Mouse (Mus musculus) intestine, postnatal 0 days (tissue): ENCODE measurements around the gene Pkp3. TPM values are rescaled to one million over a fixed set of nuclear protein-coding genes. Genes with fewer than 3 reads are reported as not detected.
A peak's percentile ranks its signal among the peaks of the same experiment; 100 is the strongest.

ENCODE experiments used
- ATAC-seq: fragments of 200-750 bp; cut with Nextera tagmentation; 2 replicates; pipeline ENCODE4 v1.8.0; 2017; ENCODE audit warnings: mild to moderate bottlenecking, moderate TSS enrichment, moderate library complexity
- H3K27ac ChIP-seq: fragments of 300-500 bp; sonication (generic); 2 replicates; pipeline ENCODE4 v1.5.1; 2014; ENCODE audit warnings: mild to moderate bottlenecking, low read depth, low read length, moderate library complexity
- H3K27me3 ChIP-seq: fragments of 300-500 bp; sonication (generic); replicated peaks from 2 replicates; pipeline ENCODE4 v1.6.1; 2014; ENCODE audit warnings: low read length, mixed read lengths; ENCODE audit not compliant: control insufficient read depth, insufficient read depth
- H3K36me3 ChIP-seq: fragments of 300-500 bp; sonication (generic); 2 replicates; pipeline ENCODE4 v1.6.1; 2014; ENCODE audit warnings: mild to moderate bottlenecking, moderate library complexity; ENCODE audit not compliant: control insufficient read depth, insufficient read depth
- H3K4me1 ChIP-seq: fragments of 300-500 bp; sonication (generic); replicated peaks from 2 replicates; pipeline ENCODE4 v1.6.1; 2014; ENCODE audit warnings: antibody characterized with exemption, low read length, mixed read lengths; ENCODE audit not compliant: control insufficient read depth, insufficient read depth
- H3K4me2 ChIP-seq: fragments of 300-500 bp; sonication (generic); replicated peaks from 2 replicates; pipeline ENCODE4 v1.6.1; 2014; ENCODE audit warnings: low read depth, mild to moderate bottlenecking, moderate library complexity
- H3K4me3 ChIP-seq: fragments of 300-500 bp; sonication (generic); 2 replicates; pipeline ENCODE4 v1.5.1; 2014; ENCODE audit warnings: low read depth, low read length
- H3K9ac ChIP-seq: fragments of 300-500 bp; sonication (generic); 2 replicates; pipeline ENCODE4 v1.6.1; 2014; ENCODE audit warnings: mild to moderate bottlenecking, low read depth, low read length
- H3K9me3 ChIP-seq: fragments of 300-500 bp; sonication (generic); 2 replicates; pipeline ENCODE4 v1.6.1; 2016; ENCODE audit warnings: mixed run types; ENCODE audit not compliant: control insufficient read depth
- CTCF ChIP-seq: sonication (generic); IDR thresholded peaks from 2 replicates; pipeline ENCODE4 v1.5.1; 2016; ENCODE audit warnings: low read depth, mild to moderate bottlenecking, control low read depth, antibody characterized with exemption, moderate library complexity
- WGBS: fragments of 180-500 bp; shearing (Covaris S2); extraction: QIAGEN DNeasy Blood & Tissue Kit; methylation state at CpG from one replicate; pipeline ENCODE4 v1.1.7; 2014; 5-methylcytosine and 5-hydroxymethylcytosine counted together
- polyA plus RNA-seq: library from polyadenylated mRNA; unstranded; fragments of >200 nt; fragmentation: Nextera tagmentation; extraction: Ambion mirVana; gene quantifications from 2 replicates; pipeline ENCODE4 v1.2.1, GENCODE M21; 2015

Gene Pkp3
- polyA plus RNA-seq, 1 experiment from 2014 or later, result 35.3 TPM

DNA sequence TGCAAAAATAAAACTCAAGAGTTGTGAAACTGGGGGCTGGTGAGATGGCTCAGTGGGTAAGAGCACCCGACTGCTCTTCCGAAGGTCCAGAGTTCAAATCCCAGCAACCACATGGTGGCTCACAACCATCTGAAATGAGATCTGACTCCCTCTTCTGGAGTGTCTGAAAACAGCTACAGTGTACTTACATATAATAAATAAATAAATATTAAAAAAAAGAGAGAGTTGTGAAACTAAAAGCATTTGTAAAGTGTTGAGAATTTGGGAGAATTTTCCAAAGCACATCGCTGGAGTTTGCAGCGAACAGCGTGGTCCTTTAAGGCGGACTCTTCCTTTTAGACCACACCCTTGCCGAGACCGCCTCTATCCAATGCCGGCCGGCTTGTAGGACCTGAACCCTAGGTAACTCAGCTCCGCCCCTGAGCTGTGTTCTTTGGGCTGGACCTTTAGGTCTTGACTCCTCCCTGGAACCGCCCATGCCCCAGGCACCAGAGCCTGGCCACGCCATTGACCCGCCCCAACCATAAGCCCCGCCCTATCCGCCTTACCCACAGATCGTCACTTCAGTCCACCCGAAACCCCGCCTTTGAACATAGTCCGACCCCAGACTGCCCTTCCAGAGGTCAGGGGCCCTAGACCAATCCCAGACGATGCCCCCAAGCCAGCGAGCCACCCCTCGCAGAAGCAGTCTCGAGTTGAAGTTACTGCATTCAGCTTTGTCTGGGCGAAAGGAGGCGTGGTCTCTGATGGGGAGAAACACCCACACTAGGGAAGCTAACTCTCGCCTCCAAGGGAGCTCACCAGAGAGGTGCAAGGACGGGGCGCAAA, 44.9 kb downstream of the Pkp3 start:
- under 1% methylated on average over 29 of the region's 29 CpGs for WGBS
- peak overlapping the region; percentile 51; the same call in 1 of the 2 replicates for H3K9ac ChIP-seq
- H3K36me3 ChIP-seq, result no peaks in the 10 kb centered on the region
- no peaks in the 10 kb centered on the region for H3K27me3 ChIP-seq
- H3K27ac ChIP-seq, result peak overlapping the region; percentile 91
- ATAC-seq, result peak; percentile 90
- no peak for TF ChIP-seq CTCF
- H3K4me3 ChIP-seq, result peak overlapping the region; percentile 59
- H3K9me3 ChIP-seq, result no peaks in the 10 kb centered on the region
- H3K4me1 ChIP-seq, result peaks cover 12% of the 10 kb centered on the region
- H3K4me2 ChIP-seq, result peak overlapping the region; percentile 76

DNA sequence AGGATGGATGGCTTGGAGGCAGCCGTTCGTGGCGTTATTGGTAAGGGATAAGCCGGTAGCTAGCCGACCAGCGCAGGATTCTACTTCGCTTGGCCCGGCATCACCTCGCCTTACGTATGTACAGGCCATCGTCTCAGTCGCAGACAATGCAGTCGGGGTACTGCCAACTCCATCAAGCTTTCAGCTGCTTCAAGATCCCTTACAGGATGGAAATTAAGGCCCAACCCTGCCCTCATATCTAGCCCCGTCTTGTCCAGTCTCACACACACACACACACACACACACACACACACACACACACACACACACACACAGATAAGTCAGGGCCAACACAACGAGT, 45.5 kb downstream of the Pkp3 start:
- Histone ChIP-seq H3K4me2 (peak overlapping the region; percentile 76), H3K36me3 (no peaks in the 10 kb centered on the region), H3K9me3 (no peaks in the 10 kb centered on the region), H3K4me3 (peak overlapping the region; percentile 59), H3K27ac (peak overlapping the region; percentile 69), H3K27me3 (no peaks in the 10 kb centered on the region), H3K9ac (peak overlapping the region; percentile 51; the same call in 1 of the 2 replicates), H3K4me1 (peaks cover 9% of the 10 kb centered on the region; the same call in 1 of the 2 replicates)
- no peak for TF ChIP-seq CTCF
- no peak for ATAC-seq
- WGBS, result 2% methylated on average over 15 of the region's 15 CpGs

DNA sequence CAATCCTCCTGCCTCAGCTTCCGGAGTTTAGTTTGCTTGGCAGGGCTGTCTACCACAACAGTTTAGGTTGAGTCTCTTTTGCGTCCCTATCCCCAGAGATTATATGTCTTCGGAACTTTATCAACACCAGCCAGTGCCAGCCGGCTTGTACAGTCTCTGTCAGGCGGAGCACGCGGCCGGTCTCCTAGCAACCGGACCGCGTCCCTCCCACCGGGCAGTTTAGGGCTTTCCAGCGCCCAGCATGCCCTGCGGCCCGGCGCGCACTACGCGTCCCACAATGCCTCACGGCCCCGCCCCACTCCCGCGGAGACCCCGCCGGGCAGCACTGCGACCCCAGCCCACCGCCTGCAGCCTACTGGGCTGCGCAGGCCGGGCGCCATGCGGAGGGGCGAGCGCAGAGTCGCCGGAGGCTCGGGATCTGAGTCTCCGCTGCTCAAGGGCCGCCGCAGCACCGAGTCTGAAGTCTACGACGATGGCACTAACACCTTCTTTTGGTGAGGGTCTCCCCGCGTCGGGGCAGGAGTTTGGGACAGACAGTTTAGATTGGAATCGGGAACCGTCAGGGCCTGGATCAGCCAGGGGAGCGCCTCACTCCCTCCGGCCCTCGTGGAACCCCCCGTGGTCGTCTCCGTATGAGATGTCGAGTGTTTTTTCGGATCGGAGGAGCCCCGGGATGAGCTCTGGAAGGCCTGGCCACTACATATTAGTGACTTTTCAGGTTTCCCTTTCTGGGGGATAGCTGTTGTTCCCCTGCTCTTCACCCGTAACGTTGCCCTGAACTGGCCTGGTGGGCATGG, 53.2 kb downstream of the Pkp3 start:
- no peak for TF ChIP-seq CTCF
- ATAC-seq, result peak; percentile 97
- H3K4me1 ChIP-seq, result 0 out of 2 replicates have a peak, but pooled peaks cover 7% of the 10 kb centered on the region
- no peaks in the 10 kb centered on the region for H3K9me3 ChIP-seq
- under 1% methylated on average over 59 of the region's 59 CpGs for WGBS
- peak overlapping the region; percentile 89 for H3K4me2 ChIP-seq
- H3K36me3 ChIP-seq, result peaks cover 16% of the 10 kb centered on the region
- H3K9ac ChIP-seq, result peak overlapping the region; percentile 76
- no peaks in the 10 kb centered on the region for H3K27me3 ChIP-seq
- peak overlapping the region; percentile 2; the same call in 1 of the 2 replicates for H3K27ac ChIP-seq
- H3K4me3 ChIP-seq, result peak overlapping the region; percentile 83

DNA sequence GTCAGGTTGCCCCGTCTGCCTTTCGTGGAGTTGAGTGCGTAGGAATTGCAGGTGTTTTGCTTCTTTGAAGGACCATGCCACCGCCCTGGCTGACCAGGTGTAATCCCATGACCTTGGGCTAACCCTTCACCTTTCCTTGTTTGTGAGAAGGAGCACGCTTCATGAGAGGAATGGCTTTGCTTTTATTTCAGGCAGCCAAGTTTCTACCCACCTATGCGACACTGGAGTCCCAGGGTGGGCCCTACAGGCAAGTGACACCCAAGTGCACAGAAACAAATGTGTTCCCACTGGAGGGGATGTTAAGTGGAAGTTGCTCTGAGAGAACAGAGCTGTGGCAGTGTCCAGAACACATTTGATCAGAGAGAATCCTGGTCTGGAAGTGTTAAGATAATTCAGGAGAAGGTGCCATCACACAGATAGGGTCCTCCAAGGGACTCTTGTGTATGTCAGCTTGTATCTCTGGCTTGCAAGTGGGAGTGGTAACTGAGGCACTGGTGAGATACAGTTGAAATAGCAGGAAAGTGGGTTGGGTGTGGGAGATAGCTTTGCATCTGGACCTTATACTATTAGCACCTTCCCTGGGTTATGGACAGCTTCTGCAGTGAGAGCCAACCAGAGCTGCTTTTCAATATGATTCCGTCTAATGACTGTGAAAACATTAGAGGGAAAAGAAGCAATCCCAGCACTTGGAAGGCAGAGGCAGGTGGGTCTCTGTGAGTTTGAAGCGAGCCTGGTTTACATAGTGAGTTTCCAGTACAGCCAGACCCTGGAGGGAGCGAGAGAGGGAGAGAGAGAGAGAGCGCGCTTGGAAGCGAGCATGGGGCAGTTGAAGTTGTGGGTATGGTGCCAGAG, 54.1 kb downstream of the Pkp3 start:
- Histone ChIP-seq H3K36me3 (peaks cover 25% of the 10 kb centered on the region), H3K4me3 (peak overlapping the region; percentile 83), H3K9me3 (no peaks in the 10 kb centered on the region), H3K4me2 (peak overlapping the region; percentile 89), H3K4me1 (0 out of 2 replicates have a peak, but pooled peaks cover 7% of the 10 kb centered on the region), H3K9ac (peak overlapping the region; percentile 76), H3K27ac (0 out of 2 replicates have a peak overlapping the region, but pooled peaks have one; percentile 15), H3K27me3 (no peaks in the 10 kb centered on the region)
- 56% methylated on average over 12 of the region's 12 CpGs for WGBS
- no peak for ATAC-seq
- no peak for TF ChIP-seq CTCF

Other genes starting within 250 kb of the Pkp3 start
- gene Urah, start 243.2 kb upstream of the Pkp3 start, polyA plus RNA-seq, result 52.2 and 55.3 TPM in 2 replicates
- gene Scgb1c1, start 232.7 kb upstream of the Pkp3 start, polyA plus RNA-seq, result not detected in 2 replicates
- not detected in 2 replicates for gene Odf3, start 230.4 kb upstream of the Pkp3 start, polyA plus RNA-seq
- not detected in 2 replicates for gene Gm45785, start 221.9 kb upstream of the Pkp3 start, polyA plus RNA-seq
- 42.3 and 47.7 TPM in 2 replicates for gene Ric8a, start 221.3 kb upstream of the Pkp3 start, polyA plus RNA-seq
- gene Bet1l, start 220.6 kb upstream of the Pkp3 start, polyA plus RNA-seq, result 42.4 and 52.6 TPM in 2 replicates
- gene Psmd13, start 196.2 kb upstream of the Pkp3 start, polyA plus RNA-seq, result 150 and 155 TPM in 2 replicates
- gene Sirt3, start 195.9 kb upstream of the Pkp3 start, polyA plus RNA-seq, result 28.9 and 30.9 TPM in 2 replicates
- gene Cox8b, start 177.8 kb upstream of the Pkp3 start, polyA plus RNA-seq, result 0.53 and 0.69 TPM in 2 replicates
- gene Nlrp6, start 157.3 kb upstream of the Pkp3 start, polyA plus RNA-seq, result 52.8 and 53.0 TPM in 2 replicates
- 18.9 and 19.4 TPM in 2 replicates for gene Pgghg, start 136.8 kb upstream of the Pkp3 start, polyA plus RNA-seq
- 0.34 and 0.75 TPM in 2 replicates for gene Ifitm5, start 127.9 kb upstream of the Pkp3 start, polyA plus RNA-seq
- gene Gm45717, start 122.3 kb upstream of the Pkp3 start, polyA plus RNA-seq, result 0.38 TPM in 1 of 2 replicates, not detected in the other
- 686 and 738 TPM in 2 replicates for gene Ifitm2, start 122.2 kb upstream of the Pkp3 start, polyA plus RNA-seq
- 122 and 133 TPM in 2 replicates for gene Ifitm1, start 111.0 kb upstream of the Pkp3 start, polyA plus RNA-seq
- 324 and 334 TPM in 2 replicates for gene Ifitm3, start 67.4 kb upstream of the Pkp3 start, polyA plus RNA-seq
- 0.93 and 1.0 TPM in 2 replicates for gene Ifitm6, start 60.3 kb upstream of the Pkp3 start, polyA plus RNA-seq
- gene Gm17387, start 49.1 kb upstream of the Pkp3 start, polyA plus RNA-seq, result not detected in 2 replicates
- 1.9 and 2.9 TPM in 2 replicates for gene B4galnt4, start 17.1 kb upstream of the Pkp3 start, polyA plus RNA-seq
- gene Sigirr, start 22.4 kb downstream of the Pkp3 start, polyA plus RNA-seq, result 42.1 and 43.2 TPM in 2 replicates
- 46.8 and 50.1 TPM in 2 replicates for gene Ano9, start 39.6 kb downstream of the Pkp3 start, polyA plus RNA-seq
- 36.6 and 37.7 TPM in 2 replicates for gene Ptdss2, start 44.2 kb downstream of the Pkp3 start, polyA plus RNA-seq
- 133 and 141 TPM in 2 replicates for gene Rnh1, start 94.6 kb downstream of the Pkp3 start, polyA plus RNA-seq
- gene Hras, start 115.8 kb downstream of the Pkp3 start, polyA plus RNA-seq, result 71.8 and 72.3 TPM in 2 replicates
- gene Lrrc56, start 115.9 kb downstream of the Pkp3 start, polyA plus RNA-seq, result 3.2 and 3.7 TPM in 2 replicates
- gene Lmntd2, start 135.9 kb downstream of the Pkp3 start, polyA plus RNA-seq, result 2.7 and 3.4 TPM in 2 replicates
- 47.6 and 52.7 TPM in 2 replicates for gene Rassf7, start 137.6 kb downstream of the Pkp3 start, polyA plus RNA-seq
- 24.7 and 27.8 TPM in 2 replicates for gene Phrf1, start 150.6 kb downstream of the Pkp3 start, polyA plus RNA-seq
- 120 and 124 TPM in 2 replicates for gene Irf7, start 188.3 kb downstream of the Pkp3 start, polyA plus RNA-seq
- gene Cdhr5, start 198.6 kb downstream of the Pkp3 start, polyA plus RNA-seq, result 914 and 971 TPM in 2 replicates
- gene Sct, start 200.9 kb downstream of the Pkp3 start, polyA plus RNA-seq, result 348 and 368 TPM in 2 replicates
- gene Drd4, start 213.8 kb downstream of the Pkp3 start, polyA plus RNA-seq, result 0.33 and 0.38 TPM in 2 replicates
- 52.8 and 55.7 TPM in 2 replicates for gene Deaf1, start 249.5 kb downstream of the Pkp3 start, polyA plus RNA-seq
- 21.8 and 23.3 TPM in 2 replicates for gene Tmem80, start 249.5 kb downstream of the Pkp3 start, polyA plus RNA-seq